Mouse (Mus musculus) right cerebral cortex, adult 18-20 months (tissue): ENCODE data around the gene Hes5.

Experiments
- DNase-seq: peaks from one replicate; pipeline ENCODE4 v3.0.0; 2022; ENCODE audit warnings: mixed read lengths

The Hes5 gene

DNA sequence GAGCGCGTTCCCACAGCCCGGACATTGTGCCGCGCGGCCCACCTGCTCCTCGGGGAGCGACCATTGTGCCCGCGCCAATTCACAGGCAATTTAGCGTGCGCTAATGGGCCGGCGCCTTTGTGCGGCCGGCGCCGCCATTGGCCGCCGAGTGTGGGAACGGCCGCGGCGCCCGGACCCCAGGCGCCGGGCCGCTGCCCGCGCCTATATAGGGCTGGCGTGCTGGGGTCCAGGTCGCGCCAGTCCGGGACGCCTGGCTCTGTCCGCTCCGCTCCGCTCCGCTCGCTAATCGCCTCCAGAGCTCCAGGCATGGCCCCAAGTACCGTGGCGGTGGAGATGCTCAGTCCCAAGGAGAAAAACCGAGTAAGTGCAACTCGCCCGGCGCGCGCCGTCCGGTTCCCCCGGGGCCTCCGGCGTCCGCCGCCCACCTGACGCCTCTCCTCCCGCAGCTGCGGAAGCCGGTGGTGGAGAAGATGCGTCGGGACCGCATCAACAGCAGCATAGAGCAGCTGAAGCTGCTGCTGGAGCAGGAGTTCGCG is at the start of gene Hes5:
TSS of gene Hes5 (plus strand) at position 234 of the 536 bp plus-strand sequence.
- peak; percentile 63 for DNase-seq

DNA sequence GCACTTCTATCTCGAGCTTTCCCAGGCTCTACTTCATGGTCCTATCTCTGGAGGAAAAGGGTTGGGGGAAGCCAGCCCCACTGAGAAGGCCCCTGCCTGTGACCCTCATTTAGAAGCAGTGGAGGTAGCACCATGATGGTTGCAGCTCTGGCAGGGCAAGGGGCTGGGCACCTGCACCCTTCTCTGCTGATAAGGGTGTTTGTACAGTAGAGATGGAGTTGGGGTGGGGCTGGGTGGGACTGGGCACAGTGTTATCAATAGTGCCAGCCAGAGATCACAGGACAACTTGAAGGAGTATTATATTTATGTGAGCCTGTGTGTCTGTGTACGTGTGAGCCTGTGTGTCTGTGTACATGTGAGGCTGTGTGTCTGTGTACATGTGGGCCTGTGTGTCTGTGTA is 49.1 kb upstream of the Hes5 start:
- no peak for DNase-seq

DNA sequence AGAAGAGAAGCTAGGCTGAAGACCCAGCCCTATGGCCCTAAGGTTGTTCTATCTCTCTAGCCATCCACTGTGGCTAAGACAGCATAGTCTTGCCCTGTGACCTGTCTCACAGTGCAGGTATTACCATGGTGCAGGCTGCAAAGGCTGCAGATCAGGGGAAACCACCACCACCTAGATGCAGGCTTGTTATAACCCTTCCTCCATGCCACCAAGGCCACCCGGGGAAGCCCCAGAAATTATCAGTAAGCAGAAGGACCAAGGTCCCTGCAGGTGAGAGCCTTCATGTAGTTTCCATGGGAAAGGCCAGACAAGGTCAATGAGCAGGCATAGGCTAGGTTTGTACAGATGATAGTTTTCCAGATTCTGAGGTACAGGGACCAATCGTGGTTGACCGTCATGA is 46.9 kb upstream of the Hes5 start:
- DNase-seq, result no peak

DNA sequence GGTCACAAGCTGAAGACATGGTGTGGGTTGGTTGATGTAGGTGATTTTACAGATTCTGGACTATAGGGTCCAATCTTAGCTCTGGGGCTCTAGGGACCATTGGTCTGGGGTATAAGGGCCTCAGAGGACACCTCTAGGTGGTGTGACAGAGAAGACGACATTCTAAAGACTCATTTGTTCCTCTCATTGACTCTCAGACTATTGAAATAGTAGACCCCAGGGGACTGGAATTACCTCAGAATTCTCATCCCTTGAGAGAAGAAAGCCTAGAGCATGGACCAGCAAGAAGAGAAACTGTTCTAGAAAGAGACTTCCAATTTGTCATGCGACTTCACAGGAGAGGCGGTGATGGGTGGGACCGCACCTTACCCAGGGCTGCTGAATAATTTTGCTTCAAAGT is 46.5 kb upstream of the Hes5 start:
- no peak for DNase-seq

DNA sequence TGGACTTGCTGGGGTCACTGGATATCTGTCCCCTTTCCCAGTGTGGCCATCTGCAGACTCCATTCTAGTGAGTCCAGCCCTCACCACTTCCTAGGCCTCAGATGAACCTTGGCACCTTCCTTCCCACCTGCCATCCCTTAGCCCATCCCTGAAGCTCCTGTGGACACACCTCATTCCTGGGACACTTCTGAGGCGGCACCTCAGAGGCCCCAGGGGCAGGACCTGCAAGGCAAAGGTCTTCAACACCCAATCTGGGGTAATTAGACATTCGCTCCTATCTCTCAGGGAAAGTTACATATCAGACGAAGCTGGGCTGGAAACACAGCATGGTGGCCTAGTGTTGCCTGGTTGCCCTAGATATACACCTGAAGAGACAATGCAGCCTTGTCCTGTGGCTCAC is 46.0 kb upstream of the Hes5 start:
- no peak for DNase-seq

DNA sequence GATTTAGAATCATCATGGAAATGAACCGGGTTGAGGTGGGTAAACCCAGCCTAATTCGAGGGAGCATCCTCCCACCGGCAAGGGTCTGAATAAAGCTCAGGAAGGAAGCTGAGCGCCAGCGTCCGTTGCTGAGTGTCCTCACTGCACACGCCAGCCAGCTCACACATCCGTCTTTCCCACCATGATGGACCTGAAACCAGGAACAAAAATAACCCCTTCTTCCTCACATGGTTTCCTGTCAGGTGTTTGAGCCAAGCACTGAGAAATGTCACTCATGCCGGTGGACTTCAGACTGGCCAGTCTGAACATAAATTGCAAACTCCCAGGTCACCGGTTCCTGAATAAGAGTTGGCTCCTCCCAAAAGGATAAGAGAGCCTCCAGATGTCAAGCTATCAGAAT is 45.4 kb upstream of the Hes5 start:
- DNase-seq, result no peak

DNA sequence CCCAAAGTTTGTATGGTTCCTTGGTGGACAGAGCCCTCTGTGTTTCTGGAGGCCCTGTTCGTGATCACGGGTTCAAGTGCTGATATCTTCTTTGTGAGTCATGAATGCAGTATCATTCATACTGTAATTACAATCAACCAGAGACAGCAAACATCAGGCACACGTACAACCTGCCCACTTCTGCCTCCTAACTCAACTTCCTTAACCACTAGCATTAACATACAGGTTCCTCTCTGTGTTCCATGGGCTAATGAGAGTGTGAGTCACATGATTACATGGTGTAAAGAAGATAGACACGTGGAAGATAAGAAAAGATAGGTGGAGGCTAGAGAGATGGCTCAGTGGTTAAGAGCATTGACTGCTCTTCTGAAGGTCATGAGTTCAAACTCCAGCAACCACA is 44.1 kb upstream of the Hes5 start:
- no peak for DNase-seq

DNA sequence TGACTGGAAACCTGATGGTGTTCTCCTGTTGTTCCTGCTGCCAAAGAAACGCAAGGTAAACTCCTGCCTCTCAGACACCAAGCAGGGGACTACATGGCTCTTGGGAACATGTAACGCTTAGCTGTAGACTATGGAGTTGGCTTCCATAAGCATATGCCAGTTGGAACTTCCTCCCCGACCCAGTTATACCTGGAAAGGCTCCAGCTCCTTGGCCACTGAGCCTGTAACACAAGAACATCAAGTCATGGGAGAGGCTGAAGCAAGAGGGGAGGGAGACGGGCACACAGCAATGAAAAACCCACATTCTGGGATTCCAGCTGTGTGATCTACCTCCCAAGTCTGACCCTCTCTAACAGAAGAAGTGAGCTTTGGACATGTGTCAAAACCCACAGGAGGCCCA is 38.4 kb upstream of the Hes5 start:
- DNase-seq, result no peak

DNA sequence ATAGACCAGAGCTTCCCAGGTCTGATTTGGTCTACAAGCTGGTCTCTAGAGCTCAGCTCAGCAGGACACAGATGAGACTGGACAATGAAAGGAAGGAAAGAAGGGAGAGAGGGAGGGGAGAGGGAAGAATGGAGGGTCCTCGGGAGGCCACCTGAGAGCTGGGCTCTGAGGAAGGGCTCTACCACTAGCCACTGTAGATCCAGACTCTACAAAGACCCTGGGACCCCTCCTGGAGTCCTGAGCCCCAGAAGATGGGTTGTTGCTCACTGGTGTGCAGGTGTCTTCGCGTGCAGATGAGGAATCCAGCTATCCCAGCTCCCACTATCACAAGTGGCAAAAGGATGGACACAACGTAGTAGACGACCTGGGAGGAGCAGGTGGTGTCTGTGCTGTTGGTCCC is 37.8 kb upstream of the Hes5 start:
- no peak for DNase-seq

DNA sequence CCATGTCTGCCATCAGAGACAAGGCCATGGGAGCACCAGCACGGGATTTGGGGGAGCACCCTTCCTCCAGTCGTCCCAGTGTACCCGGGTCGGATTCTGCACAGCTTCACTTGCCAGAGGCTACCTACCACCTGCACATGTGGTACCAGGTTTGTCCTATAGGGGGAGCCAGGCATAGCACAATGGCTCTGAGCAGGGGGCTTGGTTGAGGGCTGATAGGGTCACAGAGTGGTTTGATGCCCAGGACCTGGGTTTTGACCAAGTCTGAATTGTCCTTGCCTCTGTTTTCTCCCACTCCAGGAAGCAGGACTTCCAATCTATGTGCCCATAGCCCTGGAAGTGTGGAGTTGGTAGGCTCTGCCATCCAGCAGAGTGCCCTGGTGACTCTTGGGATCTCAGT is 35.3 kb upstream of the Hes5 start:
- DNase-seq, result no peak

DNA sequence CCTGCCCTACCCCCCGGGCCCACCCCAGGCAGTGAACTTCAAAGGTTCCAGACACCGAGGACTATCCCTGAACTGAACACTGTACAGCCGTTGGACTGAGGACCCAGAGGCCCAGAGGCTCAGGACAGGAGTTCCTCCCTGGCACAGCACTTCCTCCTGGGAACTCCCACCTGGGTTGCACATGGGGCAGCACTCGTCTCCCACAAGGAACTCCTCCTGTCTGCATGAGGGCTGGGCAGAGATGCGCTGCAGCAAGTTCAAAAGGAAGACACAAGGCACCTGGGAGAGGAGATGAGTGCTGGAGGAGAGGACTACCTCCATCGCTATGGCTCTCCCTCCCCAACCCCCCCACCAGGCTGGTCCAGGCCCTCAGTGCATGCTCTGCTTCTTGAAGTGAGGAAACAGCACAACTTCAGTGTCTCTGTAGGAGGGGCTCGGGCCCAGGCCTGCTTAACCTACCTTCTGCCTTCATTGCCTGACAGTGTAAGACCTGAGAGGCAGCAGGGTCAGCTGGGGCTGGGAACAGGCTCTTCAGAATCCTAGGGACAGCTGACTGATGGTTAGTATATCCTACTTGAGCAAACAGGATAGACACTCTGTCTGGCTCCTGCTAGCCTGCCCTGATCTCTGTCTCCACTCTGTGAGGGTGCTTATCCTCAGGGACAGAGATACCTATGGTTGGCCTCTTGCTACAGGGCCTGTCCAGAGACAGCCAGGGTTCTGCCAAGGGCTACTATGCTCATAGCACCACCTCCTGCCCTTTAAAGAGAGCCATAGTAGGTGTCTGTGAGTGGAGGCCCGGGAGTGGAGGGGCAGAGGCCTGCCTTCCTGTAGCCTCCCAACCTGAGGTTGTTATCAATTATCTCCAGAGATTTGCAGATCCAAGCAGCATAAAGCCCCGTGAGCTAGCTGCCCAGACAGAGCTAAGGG is 33.5 kb upstream of the Hes5 start:
- no peak for DNase-seq

DNA sequence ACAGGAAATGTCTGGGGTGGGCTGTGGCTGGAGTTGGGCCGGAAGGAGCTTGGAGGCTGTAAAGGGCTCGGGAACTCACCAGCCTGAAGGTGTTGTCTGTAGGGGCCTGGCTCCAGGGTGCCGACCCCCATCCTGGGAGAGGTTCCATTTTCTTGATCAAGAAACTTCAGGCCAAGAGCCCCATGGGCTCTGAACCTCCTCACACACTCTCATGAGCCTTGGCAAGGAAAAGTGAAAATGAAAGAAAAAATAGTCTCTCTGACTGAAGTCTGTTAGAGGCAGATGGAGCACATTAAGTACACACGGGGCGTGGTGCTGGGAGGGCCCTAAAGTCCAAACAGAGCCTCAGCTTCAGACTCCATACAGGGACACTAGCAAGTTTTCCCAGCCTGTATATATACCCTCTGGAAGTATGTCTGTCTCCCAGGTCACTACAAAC is 32.8 kb upstream of the Hes5 start:
- DNase-seq, result no peak

DNA sequence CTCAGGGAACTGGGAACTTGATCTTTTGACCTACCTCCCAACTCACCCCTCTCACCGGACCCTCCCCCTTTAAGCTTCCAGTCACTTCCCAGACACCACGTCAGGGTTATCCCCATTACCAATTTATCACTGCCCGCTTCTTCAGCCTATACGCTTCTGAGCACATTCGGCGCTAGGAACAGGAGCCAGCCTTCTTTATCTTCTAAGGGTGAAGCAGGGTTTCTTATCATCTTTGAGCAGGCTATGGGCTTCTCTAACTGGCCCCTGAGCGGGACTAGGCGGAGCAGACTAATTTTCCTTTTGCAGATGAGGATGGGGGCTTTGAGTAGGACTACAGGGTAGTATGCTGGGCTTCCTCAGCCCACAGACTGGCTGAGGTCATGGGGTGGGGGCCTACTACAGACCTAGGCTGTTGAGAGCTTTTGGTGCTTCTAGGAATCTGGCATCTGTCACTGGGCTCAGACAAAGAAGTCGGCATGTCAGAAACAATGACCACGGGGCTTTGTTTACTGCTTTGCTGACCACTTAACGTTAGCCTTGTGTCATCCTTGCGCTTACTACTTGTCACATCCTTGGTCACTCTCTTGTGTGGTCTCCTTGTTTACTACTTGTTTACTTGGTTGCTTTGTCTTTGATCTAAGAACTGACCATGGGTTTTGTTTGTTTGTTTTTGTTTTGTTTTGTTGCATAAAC is 32.2 kb upstream of the Hes5 start, which contains the start of gene Tnfrsf14:
TSS of gene Tnfrsf14 (minus strand) at position 169 of the 693 bp plus-strand sequence.
- no peak for DNase-seq

DNA sequence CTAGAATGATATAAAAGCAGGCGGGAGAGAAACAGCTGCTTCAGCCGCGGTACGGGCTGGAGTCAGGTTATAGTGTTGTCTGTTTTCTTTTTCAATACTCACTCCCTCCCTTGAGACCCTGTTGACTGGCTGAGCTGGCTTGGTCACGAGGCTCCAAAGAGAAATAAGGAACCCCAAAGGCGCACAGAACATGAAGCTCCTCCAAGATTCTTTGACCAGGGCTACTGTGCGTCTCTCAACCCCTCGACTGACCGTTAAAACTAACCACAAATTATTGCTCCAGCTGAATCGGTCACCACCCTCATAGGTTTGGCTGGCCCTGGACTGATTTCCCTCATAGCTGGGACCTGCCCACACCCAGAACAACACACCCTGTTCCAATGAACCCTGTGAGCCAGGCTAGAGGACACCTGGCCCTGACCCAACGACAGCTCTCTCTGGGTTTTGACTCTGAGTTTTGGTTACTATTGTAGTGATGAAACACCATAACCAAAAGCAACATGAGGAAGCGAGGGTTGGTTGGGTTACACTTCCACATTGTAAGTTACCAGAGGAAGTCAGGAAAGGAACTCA is 31.5 kb upstream of the Hes5 start:
- no peak for DNase-seq

DNA sequence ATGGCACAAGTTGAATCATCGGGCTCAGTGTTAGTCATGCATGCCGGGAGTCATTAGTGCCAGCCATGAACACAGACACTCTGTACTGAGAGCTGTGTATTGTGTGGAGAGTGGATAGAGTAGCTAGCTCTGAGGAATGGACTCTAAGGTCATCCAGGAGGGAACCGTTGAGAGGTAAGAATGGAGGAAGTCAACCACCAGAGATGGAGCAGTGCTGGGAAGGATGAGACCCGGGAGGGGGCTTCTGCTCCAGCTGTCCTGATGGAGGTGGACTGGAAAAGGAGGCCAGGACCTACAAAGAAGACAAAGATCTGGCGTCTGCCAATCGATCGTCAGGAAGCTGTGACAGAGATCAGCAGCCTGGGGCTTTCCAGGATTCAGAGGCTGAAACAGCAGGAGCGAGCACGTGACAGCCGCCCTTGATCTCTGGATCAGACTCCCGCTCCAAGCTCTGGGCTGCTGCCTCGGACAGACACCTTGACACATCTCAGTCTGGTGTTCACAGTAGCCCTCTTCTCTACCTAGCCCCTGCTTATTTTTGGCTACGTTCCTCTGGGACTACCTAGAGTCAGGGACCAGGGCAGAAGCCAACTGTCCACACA is 27.3 kb upstream of the Hes5 start:
- DNase-seq, result no peak

DNA sequence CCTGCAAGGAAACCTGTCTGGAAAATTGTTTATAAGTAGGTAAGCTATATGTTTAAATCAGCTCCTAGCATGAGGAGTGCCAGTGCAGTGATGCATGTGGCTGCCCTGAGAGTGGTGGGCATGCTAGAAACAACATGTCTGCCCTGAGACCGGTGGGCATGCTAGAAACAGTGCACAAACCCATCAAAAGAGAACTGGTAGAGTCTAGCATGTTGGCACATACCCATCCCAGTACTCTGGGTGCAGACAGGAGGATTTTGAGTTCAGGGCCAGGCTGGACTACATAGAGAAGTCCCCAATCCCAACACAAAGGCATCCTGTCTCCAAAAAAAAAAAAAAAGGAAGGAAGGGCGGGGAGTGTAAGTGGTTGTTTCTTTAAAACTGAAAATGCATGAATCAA is 25.9 kb upstream of the Hes5 start:
- no peak for DNase-seq

DNA sequence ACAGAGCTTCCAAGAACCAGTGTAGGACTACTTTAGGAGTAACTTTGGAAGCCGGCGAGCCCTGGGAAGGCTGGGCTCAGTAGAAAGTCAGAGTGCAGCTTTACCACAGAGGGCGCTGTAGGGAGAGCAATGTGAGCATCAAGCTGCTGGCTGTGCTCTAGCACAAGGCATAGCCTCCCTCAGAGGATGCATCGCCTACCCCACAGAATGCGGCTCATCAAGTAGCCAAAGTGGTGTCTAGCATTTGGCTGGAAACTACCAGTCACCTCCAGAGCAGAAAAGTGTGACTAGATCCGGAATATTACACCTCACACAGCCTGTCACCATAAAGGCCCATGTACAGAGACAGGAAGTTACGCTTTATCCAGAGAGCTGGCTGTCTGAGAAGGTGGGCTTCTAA is 24.9 kb upstream of the Hes5 start:
- no peak for DNase-seq

DNA sequence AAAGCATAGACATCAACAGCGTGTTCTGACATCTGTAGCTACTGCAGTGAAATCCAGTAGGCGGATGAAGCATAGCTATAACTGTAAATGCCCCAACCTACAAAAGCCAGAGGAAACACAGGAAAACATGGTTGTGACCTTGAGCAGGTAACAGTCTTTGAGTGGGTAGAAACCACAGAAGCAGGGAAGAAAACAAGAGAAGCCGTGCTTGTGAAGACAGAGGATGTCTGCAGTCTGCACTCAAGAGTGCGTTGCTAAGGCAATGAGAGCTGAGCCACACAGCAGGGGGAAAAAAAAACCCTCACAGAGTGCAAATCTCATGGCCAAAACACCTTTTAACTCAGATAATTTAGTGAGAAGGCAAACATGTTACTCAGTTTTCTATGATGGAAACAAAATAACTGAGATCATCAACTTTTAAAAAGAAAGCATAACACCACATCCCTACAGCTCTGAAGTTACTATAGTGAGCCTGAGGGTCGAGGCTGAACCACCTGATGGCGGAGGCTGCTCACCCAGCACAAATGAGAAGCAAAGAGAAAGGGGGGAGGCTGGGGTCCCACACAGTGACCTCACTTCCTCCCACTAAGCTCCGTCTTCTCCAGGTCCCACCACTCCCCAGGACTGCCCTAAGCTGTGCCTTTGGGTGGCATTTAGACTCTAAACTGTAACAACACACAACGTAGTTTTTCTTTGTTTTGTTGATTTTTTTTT is 24.0 kb upstream of the Hes5 start:
- no peak for DNase-seq

DNA sequence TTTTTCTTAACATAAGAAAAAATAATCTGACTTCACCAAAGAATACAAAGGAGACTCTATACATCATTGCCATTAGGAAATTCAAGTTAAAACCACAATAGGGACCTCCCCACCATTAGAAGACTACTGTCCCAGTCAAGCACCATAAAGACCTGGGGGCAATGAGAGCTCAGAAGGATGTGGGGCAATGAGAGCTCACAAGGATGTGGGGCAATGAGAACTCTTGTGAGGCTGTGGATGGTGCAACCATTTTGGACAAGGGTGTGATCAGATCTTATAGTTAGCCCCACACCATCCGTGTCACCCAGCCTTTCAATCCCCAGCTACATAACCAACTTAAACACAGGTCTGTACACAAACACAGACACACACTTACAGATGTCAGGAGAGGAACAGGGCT is 23.0 kb upstream of the Hes5 start:
- no peak for DNase-seq

DNA sequence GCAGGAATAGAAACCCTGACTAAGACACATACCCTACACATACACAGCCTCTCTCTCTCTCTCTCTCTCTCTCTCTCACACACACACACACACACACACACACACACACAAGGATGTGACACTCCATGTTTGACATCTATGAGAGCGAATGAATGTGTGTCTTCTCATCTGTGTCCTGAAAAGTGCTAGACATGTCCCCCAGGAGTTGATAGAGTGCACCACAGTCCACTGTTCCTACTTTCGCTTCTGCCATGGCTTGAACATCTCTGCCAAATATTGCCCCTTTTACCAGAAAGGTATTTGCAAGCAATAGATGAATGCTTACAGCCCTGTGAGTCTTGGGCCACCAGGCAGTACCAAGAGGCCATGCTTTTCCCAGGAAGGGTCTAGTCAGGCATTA is 20.6 kb upstream of the Hes5 start:
- no peak for DNase-seq

DNA sequence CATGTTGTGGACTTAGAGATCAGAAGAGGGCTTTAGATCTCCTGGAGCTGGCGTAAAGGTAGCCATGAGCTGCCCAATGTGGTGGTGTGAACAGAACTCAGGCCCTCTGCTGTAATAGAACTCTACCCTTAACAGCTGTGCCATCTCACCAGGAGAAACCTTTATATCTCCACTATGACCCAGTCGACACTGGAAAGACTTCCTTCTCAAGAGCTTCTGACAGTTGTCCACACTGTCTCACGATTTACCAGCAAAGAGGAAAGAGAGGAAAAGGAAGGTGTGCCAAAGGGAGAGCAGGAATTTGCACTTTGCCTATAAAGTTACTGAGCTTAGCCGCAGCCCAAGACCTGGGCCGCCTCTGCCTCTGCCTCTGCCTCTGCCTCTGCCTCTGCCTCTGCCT is 18.9 kb upstream of the Hes5 start:
- DNase-seq, result no peak

DNA sequence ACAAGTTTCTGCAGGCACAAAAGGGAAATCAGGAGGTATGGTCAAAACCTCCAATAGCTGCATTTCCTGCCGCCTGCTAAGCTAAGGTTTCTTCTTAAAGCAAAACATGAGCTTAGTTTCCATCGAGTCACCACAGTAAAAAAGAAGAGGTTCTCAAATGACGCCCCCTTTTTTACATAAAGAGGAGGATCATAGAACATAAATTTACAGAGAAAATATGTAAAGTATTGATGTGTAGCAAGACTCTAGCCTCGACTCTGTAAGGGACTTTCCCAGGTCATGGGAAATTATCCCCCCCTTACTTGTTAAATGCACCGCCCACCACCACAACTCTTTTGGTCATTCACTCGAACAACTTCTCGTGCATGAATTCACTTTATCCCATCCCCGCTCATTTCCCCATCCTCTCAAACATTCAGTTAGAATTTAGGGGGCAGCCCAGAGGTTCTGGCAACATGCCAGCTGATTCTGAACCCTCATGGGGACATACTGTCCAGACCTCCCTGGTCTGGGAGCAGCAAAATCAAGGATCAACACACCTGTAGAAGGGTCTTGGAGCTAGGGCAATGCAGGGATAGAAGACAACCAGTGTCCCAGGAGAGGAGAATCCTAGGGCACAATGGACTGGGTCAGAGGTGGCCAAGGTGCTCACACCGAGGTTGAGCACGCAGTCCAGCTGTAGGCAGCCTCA is 17.9 kb upstream of the Hes5 start:
- no peak for DNase-seq
